Mouse (Mus musculus) cerebellum, postnatal 4 days (tissue): ENCODE measurements at regions not wholly inside any gene's neighbourhood (a gene's known extent, or its start where the extent isn't known, plus 50 kb on each side); places are given as distances from the start of the nearest gene placed in this dataset.

Experiments
- DNase-seq, 2 experiments: peaks; one replicate each; pipeline ENCODE4 v3.0.0; 2022; ENCODE audit warnings: low spot score in 2 of 2, mixed read lengths in 1 of 2

DNA sequence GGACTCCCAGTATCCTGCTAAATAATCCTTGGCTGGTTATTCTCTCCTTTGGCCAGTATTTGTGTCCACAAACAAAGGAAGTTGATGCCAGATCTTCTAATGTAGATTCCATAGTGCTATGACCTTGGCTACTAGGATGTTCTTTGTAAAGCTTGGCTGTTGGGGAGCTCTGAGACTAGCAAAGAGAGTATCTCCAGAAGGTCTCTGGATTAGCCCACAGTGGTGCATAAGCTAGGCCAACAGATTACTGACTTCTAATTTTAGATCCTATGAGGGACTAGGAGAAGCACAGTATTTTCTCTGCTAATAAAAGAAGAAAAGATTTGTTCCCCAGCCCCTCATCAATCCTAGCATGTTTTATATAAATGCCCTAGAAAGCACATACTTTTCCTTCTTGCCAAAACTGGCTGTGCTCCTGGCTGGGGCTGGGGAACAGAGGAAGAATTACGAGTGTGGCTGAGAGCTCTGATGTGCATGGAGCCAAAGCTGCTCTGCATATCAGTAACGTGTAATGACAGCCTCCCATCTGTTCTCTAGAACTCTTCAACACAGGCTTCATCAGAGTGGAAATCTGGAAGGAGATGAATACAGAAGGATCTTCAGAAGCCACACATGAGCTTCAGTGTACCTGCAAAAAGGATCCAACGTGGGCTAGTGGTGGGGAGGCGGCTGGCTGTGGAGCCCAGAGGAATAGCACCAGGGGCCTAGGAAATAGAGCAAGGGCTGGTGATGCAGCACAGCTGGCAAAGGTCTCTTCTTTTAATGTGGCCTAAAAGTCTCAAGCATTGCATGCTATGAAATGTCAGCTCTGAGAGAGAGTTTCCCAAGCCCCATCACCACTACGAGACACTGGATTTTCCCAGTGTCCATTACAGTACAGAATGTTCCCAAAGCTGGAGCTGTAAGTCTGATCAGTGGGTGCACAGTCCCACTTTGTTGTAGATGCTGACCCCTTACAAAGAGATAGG, 283.0 kb upstream of the Plxna2 start:
- DNase-seq, result peak in 1 of 2 experiments; percentile 16

DNA sequence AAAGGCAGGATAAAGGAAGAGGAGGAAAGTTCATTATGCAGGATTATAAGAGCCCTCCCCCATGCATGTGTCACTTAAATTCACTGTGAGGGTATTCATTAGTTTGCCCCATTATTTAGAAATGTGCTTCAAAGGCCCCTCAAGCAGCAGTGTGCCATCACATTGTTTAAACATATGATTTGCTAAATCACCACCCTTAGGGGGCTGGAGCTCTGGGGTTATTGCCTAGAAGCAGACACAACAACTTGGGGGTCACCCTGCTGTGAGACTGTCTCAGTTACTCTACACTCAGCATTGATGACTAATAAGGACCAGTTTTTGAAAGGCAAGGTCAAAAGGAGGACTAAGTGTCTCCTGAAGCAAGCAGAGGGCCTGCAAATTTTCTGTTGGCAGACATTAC, 285.4 kb upstream of the Plxna2 start:
- DNase-seq, result no peak

DNA sequence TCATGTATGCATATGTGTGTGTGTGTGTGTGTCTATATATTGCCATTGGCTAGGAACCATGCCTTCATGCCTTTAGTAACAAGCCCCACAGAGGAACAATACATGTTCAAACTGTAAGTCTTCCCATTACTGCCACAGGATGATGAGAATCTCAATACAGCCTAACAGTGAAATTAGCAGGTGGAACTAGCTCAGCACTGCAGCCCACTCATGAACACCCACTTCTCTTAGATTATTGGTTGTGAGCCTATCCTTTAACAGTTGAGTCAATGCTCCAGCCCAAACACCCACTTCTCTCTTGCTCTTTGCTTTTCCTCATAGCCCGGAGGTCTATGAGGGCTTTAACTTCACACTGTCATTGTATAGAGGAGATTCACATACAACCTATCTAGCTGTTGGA, 287.5 kb upstream of the Plxna2 start:
- DNase-seq, result no peak

DNA sequence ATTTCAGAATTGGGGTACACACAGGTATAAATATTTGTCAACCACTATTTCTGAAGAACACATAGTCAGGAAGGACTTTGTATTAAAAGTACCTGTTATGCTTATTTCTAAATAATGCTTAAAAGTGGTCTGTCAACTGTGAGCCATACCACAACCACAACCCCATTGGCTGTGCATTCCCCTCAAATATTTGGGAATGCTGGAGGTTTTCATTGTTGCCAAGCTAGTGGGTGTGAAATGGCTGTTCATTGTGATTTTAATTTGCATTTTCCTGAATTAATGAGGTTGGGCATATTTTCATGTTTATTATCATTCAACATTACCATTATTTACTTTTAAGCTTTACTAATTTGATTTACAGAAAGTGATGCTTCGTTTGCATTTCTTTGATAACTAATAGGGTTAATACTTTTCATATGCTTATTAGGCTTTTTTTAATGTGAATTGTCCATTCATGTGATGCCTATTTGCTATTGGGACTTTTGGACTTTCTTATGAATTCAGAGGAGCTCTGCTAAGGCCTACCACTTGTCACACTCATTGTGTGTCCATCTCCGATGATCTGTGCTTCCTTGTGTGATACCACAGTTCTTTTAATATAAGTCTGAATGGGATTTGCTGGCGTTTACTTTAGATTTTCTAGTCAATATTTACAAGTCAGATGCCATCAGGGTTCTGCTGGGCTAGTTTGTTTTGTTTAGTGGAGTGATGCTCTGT, 297.5 kb upstream of the Plxna2 start:
- no peak for DNase-seq

DNA sequence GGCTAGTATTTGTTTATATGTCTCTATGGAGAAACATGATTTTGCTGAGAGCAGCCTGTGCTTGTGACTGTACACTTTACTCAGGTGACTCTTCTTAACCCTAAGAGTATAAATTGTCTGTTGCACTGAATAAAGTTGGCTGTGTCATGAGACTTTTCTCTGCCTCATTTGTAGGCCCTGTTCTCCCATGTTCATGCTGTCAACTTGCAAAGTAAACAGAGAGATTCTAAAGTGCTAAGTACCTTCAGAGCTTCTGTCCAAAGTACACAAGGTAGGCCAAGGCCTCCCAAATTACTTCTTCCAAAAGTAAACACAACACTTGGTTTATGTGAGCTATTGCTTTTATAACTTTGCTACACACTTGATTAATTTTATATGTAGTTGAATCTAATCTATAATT, 299.7 kb upstream of the Plxna2 start:
- no peak for DNase-seq

DNA sequence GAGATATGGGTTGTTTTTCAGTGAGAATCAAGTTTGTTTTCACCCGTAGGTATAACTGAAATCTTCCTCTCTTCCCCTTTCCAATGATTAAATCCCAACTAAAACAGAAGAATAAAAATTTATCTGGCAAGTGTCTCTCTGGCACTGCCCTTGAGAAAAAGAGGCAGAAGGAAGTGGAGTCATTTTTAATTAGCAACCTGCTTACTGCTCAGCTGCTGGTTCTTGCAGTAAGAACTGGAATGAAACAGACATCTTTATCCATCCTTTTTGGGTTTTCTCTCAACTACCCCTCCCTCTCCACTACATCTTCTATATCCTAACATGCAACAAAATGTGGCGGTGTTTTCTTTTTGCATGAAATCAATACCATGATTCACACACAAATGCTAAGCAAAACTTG, 302.4 kb upstream of the Plxna2 start:
- no peak for DNase-seq

DNA sequence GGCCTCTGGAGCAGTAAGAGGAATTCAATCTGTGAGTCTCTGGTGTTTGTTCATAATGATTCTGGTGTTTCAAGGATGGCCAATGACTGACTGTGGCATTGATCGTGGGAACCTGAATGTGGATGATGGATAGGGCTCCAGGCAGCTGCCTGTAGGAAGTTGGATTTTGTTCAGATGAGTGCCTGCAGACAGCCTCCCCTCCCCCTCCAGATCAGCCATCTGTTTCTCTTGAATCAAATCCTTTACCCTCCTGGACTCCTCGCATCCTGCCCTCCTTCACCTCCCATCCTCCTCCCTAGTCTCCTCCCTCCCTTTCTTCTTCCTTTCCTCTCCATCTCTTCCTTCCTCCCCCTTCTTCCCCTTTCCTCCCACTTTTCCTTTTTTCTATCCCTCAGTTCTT, 307.6 kb upstream of the Plxna2 start:
- DNase-seq, result peak in 1 of 2 experiments; percentile 40

DNA sequence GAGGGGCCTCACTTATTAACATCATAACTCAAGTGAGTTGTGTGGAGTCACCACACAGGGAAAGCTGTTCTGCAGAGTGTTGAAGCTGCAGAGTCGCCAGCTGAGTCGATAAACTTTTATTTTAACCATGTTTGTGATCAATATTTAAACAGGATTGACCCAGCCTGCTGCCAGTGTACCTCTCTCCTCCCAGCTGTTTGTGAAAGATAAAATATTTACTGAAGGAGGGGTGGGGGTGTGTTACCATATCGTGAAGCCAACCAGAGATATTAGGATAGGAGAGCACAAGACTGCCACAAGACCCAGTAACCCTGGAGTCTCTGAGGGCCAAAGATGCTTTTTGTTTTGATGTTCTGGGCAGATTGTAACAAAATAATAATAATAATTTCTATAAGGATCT, 309.4 kb upstream of the Plxna2 start:
- DNase-seq, result no peak

DNA sequence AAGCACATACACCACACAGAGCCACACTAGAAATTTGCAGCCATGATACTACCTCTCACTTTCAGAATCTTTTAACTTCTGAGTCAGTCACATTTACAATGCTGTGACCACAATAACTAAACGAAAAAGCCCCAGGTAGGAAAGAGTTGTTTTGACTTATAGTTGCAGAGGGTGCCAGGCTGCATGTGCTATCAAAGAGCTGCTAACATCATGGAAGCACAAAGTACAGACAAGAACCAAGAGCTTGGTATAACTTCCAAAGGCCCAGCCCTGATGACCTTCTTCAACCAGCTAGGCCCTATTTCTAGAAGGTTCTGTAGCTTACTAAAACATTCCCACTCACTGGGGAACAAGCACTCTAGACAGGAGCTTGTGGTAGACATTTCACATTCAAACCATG, 314.1 kb upstream of the Plxna2 start:
- DNase-seq, result no peak

DNA sequence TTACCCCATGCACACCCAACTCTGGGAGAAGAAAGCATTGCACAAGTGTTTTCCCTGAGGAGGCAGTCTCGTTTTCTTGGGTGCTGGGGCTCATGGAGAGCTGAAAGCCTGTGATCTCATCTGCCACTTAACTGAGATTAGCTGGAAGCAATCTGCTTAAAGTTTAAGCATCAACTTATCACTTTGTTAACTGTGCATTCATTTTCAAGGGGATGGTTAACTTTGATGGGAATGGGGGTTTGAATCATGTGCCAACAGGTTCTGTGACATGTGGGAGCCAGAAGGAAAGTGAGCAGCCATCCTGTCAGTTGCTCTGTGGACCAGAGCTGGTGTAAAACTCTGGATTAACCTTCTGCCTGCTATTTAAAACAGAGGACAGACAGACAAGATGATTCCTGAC, 315.2 kb upstream of the Plxna2 start:
- DNase-seq, result no peak

DNA sequence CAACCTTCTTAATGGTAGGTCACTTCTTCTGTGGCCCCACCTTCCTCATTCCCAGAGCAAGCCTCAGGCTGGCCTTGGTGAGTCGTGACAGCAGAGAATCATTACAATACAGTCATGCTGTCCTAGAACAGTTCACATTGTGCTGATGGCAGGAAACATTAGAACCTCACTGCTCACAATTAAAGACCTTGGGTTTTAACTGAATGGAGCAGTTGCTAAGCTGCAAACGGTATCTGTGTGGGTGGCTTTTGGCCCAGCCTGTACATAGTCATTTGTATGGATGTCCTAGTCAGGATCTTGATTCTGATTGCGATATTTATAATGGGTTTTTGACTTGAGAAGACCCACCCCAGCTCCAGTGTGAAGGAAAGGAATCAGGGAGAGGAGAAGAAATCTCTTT, 336.1 kb upstream of the Plxna2 start:
- DNase-seq, result no peak

DNA sequence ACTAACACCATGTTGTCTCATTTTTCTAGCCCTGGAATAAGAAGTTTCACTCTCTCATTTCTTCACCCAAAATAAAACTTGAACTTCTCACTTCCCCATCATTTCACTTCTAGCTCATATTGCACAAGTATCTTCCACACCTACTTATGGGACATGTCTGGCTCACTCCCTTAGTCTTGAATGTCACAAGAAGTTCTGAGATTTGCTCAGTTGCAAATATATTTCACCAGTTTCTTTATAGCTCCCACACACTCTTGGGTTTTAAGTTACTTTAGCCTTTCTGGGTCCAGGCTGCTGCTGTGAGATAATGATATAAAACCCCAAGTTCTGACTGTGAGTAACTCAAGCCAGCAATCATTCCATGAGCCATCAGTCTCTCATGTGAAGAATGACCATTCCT, 350.0 kb upstream of the Plxna2 start:
- no peak for DNase-seq

DNA sequence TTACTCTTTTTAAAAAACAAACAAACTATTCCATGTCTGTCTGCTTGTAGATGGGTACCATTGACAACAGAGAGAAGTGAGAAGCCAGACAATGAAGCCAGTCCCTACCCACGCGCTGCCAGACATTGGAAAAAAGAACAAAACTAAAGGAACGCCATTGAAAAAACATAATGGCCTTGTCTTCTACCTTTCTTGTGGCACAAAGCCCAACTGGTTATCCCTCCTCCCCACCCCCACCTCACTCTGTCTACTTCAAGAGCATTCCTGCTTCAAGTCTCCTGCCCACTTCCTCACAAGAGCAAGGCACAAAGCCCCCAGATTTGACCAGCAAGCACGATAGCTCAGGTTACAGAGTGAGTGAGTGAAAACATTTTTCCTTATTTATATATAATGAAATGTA, 355.6 kb upstream of the Plxna2 start:
- no peak for DNase-seq

DNA sequence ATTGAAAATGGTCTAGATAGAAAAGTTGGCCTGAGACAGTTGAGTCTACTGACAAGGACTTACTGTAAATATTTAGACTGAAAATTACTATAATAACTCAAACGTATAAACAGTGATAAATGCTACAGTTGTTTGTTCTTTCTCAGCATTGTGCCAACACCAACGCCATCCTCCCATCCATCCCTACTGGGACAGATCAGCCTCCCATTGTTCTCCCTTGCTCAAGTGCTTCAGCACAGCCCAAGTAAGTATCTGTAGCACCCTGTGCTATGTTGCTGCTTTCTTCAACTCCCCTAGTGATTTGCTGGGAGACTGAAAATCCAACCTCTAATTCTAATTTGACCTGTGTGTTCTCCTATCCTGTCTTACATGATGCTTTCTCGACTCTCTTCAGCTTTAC, 358.1 kb upstream of the Plxna2 start:
- DNase-seq, result no peak

DNA sequence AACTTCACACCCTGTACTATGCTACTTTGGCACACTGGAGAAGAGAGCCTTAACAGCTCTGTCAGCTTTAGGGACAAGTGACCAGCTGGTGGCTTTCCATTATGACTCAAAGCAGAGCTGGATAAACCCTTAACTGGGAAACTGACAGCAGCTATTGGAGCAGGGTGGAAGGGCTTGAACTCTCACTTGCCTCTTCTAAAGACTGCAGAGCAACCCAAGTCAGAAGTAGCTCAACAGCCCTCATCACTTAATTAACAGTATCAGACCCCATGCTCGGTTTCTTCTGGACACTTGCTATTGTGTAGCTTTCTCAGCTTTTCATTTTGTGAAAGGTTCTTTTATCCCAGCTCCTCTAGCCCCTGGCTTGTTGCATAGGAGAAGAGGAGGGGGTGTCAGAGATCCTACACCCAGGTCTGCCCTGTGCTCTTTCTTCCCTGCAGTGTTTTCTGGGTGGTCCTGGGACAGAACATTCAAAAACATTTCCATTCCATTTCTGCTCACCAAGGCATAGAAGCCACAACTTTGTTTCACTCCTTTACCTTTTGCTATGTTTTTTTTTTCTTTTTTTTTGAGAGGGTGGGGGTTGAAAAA, 373.1 kb upstream of the Plxna2 start:
- DNase-seq, result no peak

DNA sequence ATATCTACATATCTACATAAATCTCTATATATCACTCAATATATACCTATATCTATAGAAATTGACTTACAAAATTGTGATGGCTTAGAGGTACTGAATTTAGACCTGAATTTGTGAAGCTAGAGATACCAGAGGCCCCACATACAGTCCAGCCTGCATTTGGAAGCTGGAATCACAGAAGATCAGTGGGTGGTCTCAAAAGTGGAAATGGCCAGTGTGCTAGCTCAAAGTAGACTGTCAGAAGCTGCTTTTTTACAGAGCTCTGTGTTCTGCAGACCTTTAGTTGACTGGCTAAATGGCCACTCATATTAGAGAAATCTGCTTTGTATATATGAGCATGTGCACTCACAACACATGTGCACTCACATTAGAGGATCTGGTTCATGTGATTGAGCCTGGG, 376.9 kb upstream of the Plxna2 start:
- no peak for DNase-seq

DNA sequence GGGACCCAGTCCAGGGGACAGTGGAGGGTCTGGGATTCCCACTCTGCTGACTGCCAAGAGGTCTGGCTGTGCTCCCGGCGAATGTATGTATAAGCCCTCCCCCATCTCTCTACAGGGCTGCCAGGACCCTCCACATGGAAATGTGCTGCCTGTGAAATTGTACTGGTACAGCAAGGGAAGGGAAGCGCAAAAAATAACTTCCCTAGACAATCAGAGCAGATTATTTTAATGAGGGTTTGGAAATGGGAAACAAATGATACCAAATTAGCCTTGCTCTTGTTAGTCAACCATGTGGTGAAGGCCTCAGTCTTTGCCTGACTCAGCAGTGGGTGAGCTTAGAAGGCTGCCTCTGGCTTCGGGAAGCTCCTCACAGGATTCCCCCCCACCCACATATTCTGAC, 386.8 kb upstream of the Plxna2 start:
- DNase-seq, result peak in 1 of 2 experiments; percentile 26

DNA sequence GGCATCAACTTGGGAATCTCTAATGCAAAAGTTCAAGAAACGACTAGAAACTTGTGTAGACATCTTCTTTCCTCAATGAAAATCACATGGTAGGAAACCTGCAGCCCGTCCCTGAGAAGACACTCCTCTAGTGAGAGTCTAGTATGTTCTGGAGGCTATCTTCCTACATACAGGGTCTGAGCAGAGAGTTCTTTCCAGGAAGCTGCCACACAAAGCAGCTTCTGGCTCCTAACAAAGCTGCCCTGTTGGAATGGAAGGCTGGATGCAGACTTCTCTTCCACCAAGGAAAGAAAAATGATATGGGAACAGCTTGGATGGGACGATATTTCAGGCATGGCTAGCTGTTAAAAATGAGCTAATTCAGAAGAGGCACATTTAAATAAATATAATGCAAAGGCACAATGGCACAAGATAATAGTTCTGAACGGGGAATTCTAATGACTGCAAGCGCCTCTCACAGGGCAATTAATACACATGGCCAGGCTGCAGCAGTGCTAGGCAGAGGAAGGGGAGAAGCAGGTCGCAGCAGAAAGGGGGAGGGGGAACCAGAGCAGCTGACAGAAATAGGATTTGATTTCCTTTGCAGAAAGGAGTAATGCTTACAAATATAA, 391.4 kb upstream of the Plxna2 start:
- no peak for DNase-seq

DNA sequence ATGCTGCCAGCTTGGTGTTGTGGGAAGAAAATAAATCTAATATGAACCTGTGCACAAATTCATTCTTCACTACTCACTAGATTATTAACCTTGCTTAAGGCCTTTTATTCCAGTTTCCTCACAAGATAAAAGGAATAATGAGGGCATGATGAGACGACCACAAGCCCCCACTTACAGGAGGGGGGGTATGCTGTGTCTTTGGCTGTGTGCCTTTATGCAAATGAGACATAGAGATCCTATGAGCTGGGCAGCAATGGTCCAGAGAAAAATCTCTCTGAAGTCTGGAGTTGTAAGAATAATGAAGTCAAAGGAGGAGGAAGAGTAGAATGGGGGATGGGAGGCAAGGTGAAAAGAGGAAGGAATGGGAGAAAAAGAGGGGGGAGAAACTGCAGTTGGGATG, 392.2 kb upstream of the Plxna2 start:
- DNase-seq, result no peak

DNA sequence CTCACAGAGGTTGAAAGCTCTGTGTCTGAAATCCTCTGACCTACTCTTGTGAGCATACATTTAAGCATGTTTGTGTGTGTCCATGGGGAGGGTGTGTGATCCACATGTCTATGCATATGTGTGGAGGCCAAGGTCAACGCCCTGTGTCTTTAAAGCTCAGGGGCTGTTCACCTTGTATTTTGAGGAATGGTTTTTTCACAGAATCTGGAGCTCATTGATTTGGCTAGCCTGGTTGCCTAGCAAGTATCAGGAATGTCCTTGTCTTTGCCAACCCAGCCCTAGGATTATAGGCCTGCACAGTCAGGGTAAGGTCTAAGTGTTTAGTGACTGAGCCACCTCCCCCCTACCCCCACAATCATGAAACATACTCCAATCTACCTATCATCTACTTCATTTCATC, 394.0 kb upstream of the Plxna2 start:
- DNase-seq, result no peak

DNA sequence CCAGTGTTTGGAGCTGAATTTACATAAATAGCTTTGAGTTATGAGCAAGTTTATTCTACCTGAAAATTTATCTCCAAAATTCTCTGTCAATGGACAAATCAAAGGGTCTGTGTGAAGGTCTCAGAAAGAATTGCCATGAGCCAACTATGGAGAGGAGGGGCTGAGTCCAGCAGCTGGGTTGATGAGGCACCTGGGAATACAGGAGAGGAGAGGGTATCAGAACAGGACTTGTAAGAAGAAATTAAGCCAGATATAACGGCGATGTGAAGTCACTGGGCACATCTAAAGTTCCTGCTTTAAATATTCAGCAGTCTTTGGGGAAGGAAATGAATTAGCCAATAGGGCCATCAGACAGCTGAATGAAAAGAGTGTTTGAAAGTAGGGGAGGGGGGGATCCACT, 394.4 kb upstream of the Plxna2 start:
- no peak for DNase-seq

DNA sequence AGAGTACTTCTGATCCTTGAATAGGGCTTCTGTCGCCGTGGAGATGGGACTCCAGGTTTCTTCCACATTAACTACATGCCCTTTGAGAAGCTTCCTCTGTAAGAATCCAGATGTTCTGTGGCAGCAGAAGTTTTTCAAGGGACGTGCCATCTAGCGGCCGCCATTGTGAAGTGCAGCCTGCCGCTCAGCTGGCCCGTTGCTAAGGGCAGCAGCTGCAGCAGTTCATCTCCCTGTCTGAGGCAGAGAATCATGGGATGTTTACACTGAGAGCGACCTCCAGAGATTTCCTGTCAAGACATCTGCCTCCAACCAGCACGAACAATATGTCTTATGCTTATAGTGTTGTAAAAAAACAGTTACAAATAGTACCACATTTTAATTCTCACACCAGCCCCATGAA, 395.0 kb upstream of the Plxna2 start:
- DNase-seq, result peak; percentile 58 to 81
